11 mouse cellular contexts compared by ENCODE assay signal in genomic region chr4:123014501-123015282, GRCm38 (mm10). TPM values are rescaled to one million over a fixed set of nuclear protein-coding genes. Genes with fewer than 3 reads are reported as not detected.
DNase-seq lines count a peak whose midpoint lies in the region; ATAC-seq and TF ChIP-seq lines count a peak whose summit lies in the region.
"Had no signal": no experiment of that assay in that cellular context is flagged by ENCODE, and none has a peak within 500 bp of the region (broad histone marks: within the 10 kb centered on the region; RNA-seq: fewer than 3 reads in every experiment).

No protein-coding gene starts in this region.

- no peaks in the 10 kb centered on the region for H3K27me3 ChIP-seq in forebrain, embryonic 15.5 days
- no peaks in the 10 kb centered on the region for H3K27me3 ChIP-seq in midbrain, embryonic 12.5 days
- H3K27me3 ChIP-seq in thymus, adult 2 months (ENCODE audit: control insufficient read depth, insufficient read depth, low read length), result no peaks in the 10 kb centered on the region

- no peak for TF ChIP-seq POLR2A in thymus, adult 2 months (IDR thresholded peaks at IDR 0.05; ENCODE audit: control insufficient read depth, extremely low read depth, insufficient read depth, low read length, poor library complexity)

- H3K4me3 ChIP-seq in forebrain, embryonic 15.5 days, result no peak overlapping the region
- H3K4me3 ChIP-seq in midbrain, embryonic 12.5 days, result 0 out of 2 replicates have a peak overlapping the region, but pooled peaks have one; percentile 10
- H3K4me3 ChIP-seq in thymus, adult 2 months (ENCODE audit: control insufficient read depth, insufficient read depth, low read length), result no peak overlapping the region

- ATAC-seq in forebrain, embryonic 15.5 days (replicated peaks), result peak; percentile 32
- peak; percentile 21; the same call in 1 of the 2 replicates for ATAC-seq in midbrain, embryonic 12.5 days (ENCODE audit: low FRiP score, low read depth)

- peak; percentile 39 for DNase-seq in cerebellum, adult 11-12 months
- DNase-seq in cerebellum, postnatal 36 days, result no peak
- DNase-seq in R1 (ENCODE audit: low read depth, low spot score), result peak; percentile 50
- no peak for DNase-seq in urinary bladder, postnatal 25 days (ENCODE audit: low spot score)
- no peak for DNase-seq in T-cell, adult 2 months (ENCODE audit: low spot score)
- DNase-seq in thymus, adult 2 months, result no peak
- DNase-seq: heart, postnatal 36 days had no signal

- no peak overlapping the region; the same call in 1 of the 2 replicates for H3K9ac ChIP-seq in forebrain, embryonic 15.5 days (replicated peaks)
- H3K9ac ChIP-seq in midbrain, embryonic 12.5 days (replicated peaks), result peak overlapping the region; percentile 24

- no peak for TF ChIP-seq CTCF in thymus, adult 2 months (IDR thresholded peaks at IDR 0.05; ENCODE audit: borderline replicate concordance, control insufficient read depth, extremely low read depth, insufficient read depth, low read length, poor library complexity)

- WGBS in forebrain, embryonic 15.5 days, result 15% methylated on average over 7 of the region's 7 CpGs
- 17% methylated on average over 7 of the region's 7 CpGs for WGBS in midbrain, embryonic 12.5 days
- WGBS in thymus, adult 2 months, result 76% methylated on average over 7 of the region's 7 CpGs

- peaks cover 61% of the 10 kb centered on the region for H3K4me1 ChIP-seq in forebrain, embryonic 15.5 days
- peaks cover 59% of the 10 kb centered on the region for H3K4me1 ChIP-seq in midbrain, embryonic 12.5 days
- H3K4me1 ChIP-seq in thymus, adult 2 months (replicated peaks; ENCODE audit: control insufficient read depth, insufficient read depth, low read length), result peaks cover 9% of the 10 kb centered on the region

- H3K27ac ChIP-seq in forebrain, embryonic 15.5 days (replicated peaks), result peak overlapping the region; percentile 98
- H3K27ac ChIP-seq in midbrain, embryonic 12.5 days (replicated peaks), result peak overlapping the region; percentile 97
- no peak overlapping the region for H3K27ac ChIP-seq in thymus, adult 2 months (ENCODE audit: control insufficient read depth, insufficient read depth, low read length)
- H3K27ac ChIP-seq: kidney, postnatal 0 days had no signal

- no peaks in the 10 kb centered on the region for H3K36me3 ChIP-seq in forebrain, embryonic 15.5 days
- H3K36me3 ChIP-seq in midbrain, embryonic 12.5 days, result no peaks in the 10 kb centered on the region
- no peaks in the 10 kb centered on the region for H3K36me3 ChIP-seq in thymus, adult 2 months (ENCODE audit: control insufficient read depth, insufficient read depth, low read length)

- no peak overlapping the region; the same call in none of the 2 replicates for H3K4me2 ChIP-seq in forebrain, embryonic 15.5 days (replicated peaks)
- H3K4me2 ChIP-seq in midbrain, embryonic 12.5 days (replicated peaks), result peak overlapping the region; percentile 45
- H3K4me2 ChIP-seq: liver, embryonic 11.5 days had no signal

- no peaks in the 10 kb centered on the region for H3K9me3 ChIP-seq in forebrain, embryonic 15.5 days
- H3K9me3 ChIP-seq in midbrain, embryonic 12.5 days, result no peaks in the 10 kb centered on the region

RNA-seq across cellular contexts. Expression of gene Trit1, which starts 1.7 kb away (rescaled TPM):
- 31.6 and 33.5 TPM in 2 replicates for polyA plus RNA-seq in forebrain, embryonic 15.5 days (2015; fragmentation: Nextera tagmentation; extraction: Ambion mirVana)
- 29.3 and 30.0 TPM in 2 replicates for polyA plus RNA-seq in midbrain, embryonic 12.5 days (2016; fragmentation: Nextera tagmentation; extraction: Ambion mirVana)
- 8.3 and 9.3 TPM in 2 replicates for polyA plus RNA-seq in thymus, adult 2 months (2012; rRNA removed)

RNA-seq across cellular contexts. Expression of gene Mycl, which starts 19.2 kb away (rescaled TPM):
- polyA plus RNA-seq in forebrain, embryonic 15.5 days (2015; fragmentation: Nextera tagmentation; extraction: Ambion mirVana), result 88.8 and 91.3 TPM in 2 replicates
- polyA plus RNA-seq in midbrain, embryonic 12.5 days (2016; fragmentation: Nextera tagmentation; extraction: Ambion mirVana), result 130 and 140 TPM in 2 replicates
- 4.3 and 5.2 TPM in 2 replicates for polyA plus RNA-seq in thymus, adult 2 months (2012; rRNA removed)

RNA-seq across cellular contexts. Expression of gene Mfsd2a, which starts 53.7 kb away (rescaled TPM):
- 33.4 and 35.4 TPM in 2 replicates for polyA plus RNA-seq in forebrain, embryonic 15.5 days (2015; fragmentation: Nextera tagmentation; extraction: Ambion mirVana)
- 25.7 TPM in 2 replicates for polyA plus RNA-seq in midbrain, embryonic 12.5 days (2016; fragmentation: Nextera tagmentation; extraction: Ambion mirVana)
- 3.2 and 3.5 TPM in 2 replicates for polyA plus RNA-seq in thymus, adult 2 months (2012; rRNA removed)

Comparison
In these comparisons a context has a peak if more than half of its experiments do, and no peak if none do; other contexts are left out.
1. DNase-seq: peak in cerebellum, adult 11-12 months (single experiment) and R1 (single experiment); none in cerebellum, postnatal 36 days (0 of 2), urinary bladder, postnatal 25 days (single experiment), T-cell, adult 2 months (single experiment) and thymus, adult 2 months (single experiment).
2. RNA of gene Mycl, which starts 19.2 kb away (polyA plus RNA-seq): 130 to 140 TPM in midbrain, embryonic 12.5 days and 88.8 to 91.3 TPM in forebrain, embryonic 15.5 days; 4.3 to 5.2 TPM in thymus, adult 2 months; every median in the first group is over 10 times any median in the second.